Mouse (Mus musculus) gonadal fat pad, adult 2 months (tissue): ENCODE data around the gene Ebf3. TPM values are rescaled to one million over a fixed set of nuclear protein-coding genes. Genes with fewer than 3 reads are reported as not detected.

ENCODE experiments used
- DNase-seq: peaks from one replicate; pipeline ENCODE4 v3.0.0-alpha.2; 2012; ENCODE audit warnings: low read depth
- polyA plus RNA-seq: library from polyadenylated mRNA; depleted of rRNA; stranded (reverse); fragments of >200 nt; gene quantifications from 2 replicates; pipeline ENCODE4 v1.2.3, GENCODE M21; 2012

Gene Ebf3
- polyA plus RNA-seq, 1 experiment: 7.7 TPM

GRCm38 (mm10) chr7:137289290-137289957 lies 24.8 kb downstream of the Ebf3 start:
- DNase-seq: no peak

DNA sequence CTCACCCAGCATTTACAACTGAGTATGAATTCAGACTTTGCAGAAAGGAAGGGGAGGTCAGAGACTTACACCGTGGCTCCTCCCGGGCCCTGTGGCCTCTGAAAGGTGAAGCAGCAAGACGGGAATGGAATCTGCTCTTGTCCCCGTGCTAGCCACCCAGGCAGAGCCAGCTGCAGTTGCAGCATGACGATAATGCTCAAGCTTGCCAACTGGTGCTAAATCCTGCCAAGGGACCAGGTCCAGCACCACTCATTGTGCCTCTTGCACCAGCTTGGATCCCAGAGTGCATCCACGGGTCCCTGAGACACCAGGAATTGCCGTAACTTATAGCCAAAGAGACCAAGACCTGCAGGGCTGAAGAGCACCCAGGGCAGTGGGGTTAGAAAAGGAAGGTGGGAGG lies 36.1 kb downstream of the Ebf3 start:
- no peak for DNase-seq

DNA sequence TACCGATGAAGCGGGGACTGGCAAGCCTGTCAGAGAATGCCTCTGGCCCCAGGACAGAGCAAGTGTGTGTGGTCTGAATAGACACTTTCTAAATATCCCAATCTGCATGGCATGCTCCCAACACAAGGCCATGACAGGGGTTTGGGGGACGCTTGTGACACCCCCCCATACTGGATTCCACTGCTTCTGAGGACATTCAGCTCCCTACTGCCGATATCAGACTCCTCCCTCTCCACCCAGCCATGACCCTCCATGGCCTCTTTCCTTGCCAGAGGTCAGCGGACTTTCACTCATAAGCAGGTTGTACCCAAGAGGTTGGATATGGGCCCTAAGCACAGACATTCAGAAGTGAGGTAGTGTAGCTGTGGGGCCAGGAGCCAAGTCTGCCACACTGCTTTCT lies 36.5 kb downstream of the Ebf3 start:
- no peak for DNase-seq

GRCm38 (mm10) chr7:137272252-137272651 lies 42.0 kb downstream of the Ebf3 start:
- no peak for DNase-seq

GRCm38 (mm10) chr7:137268452-137269155 lies 45.6 kb downstream of the Ebf3 start:
- DNase-seq: no peak

- no peak for DNase-seq
Measured at GRCm38 (mm10) chr7:137267441-137267840, 46.8 kb downstream of the Ebf3 start.

DNA sequence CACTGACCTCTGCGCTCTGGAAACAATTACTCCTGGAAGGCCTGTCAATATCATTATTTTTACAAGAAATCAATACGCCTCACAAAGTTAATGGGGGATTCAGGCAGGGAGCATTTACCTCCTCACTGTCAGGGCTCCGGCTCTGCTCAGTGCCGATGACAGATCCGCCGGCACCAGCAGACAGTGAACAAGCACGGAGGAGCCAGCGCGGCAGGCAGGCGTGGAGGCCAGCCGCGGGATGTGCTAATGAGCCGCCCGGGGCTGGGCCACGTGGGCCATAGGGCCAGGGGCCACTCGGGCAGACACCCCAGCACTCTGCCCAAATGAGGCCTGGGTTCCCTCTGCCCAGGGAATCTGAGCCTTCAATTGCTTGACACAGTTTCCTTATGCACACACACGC lies 47.7 kb downstream of the Ebf3 start:
- DNase-seq: no peak

- DNase-seq: no peak
Measured at GRCm38 (mm10) chr7:137262330-137262729, 51.9 kb downstream of the Ebf3 start.

- no peak for DNase-seq
Measured at GRCm38 (mm10) chr7:137246213-137246872, 67.9 kb downstream of the Ebf3 start.

GRCm38 (mm10) chr7:137244839-137245238 lies 69.4 kb downstream of the Ebf3 start:
- no peak for DNase-seq

- no peak for DNase-seq
Measured at GRCm38 (mm10) chr7:137240481-137240880, 73.8 kb downstream of the Ebf3 start.

- no peak for DNase-seq
Measured at GRCm38 (mm10) chr7:137239542-137240133, 74.6 kb downstream of the Ebf3 start.

- DNase-seq: no peak
Measured at GRCm38 (mm10) chr7:137237419-137237818, 76.8 kb downstream of the Ebf3 start.

GRCm38 (mm10) chr7:137223823-137224222 lies 90.4 kb downstream of the Ebf3 start:
- DNase-seq: no peak

GRCm38 (mm10) chr7:137222831-137223505 lies 91.3 kb downstream of the Ebf3 start:
- DNase-seq: no peak

GRCm38 (mm10) chr7:137221599-137221998 lies 92.6 kb downstream of the Ebf3 start:
- DNase-seq: no peak

DNA sequence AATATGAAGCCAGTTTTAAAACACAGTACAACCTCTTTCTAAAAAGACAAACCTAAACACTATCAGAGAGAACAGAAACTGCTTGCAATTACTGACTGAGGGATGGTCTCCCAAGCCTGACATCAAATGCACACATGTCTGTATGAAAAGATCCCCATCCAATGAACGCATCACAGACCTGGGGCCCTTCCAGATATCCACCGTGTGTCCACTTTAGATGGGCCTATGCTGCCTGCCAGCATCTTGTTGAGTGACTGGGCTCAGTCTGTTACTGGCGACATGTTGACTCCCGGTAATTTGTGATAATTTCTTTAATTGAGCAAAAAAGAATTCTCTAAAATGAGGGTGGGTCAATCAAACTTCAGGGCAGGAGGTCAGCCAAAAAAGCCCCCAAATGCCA lies 93.8 kb downstream of the Ebf3 start:
- DNase-seq: no peak

- DNase-seq: no peak
Measured at GRCm38 (mm10) chr7:137218706-137219105, 95.5 kb downstream of the Ebf3 start.

- DNase-seq: no peak
Measured at GRCm38 (mm10) chr7:137213444-137213843, 100.8 kb downstream of the Ebf3 start.

DNA sequence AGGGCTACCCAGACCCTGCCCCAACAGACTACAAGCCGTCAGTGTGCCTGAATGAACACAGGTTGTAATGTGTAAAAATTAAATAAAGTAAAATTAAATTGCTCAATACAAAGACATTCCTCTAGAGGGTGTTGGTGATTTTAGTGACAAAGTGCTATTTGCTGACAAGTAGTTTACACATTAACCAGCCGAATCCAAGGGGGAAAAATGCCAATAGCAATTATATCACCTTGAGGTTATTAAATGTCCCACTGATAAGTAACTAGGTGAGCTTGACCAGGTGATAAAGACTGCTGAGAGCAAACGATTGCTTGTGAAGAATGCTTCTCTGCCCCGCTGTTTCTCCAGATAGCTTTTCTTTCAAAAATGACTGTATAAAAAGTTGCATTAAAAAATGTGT lies 102.9 kb downstream of the Ebf3 start:
- no peak for DNase-seq

- no peak for DNase-seq
Measured at GRCm38 (mm10) chr7:137209688-137210345, 104.4 kb downstream of the Ebf3 start.
